Mouse (Mus musculus) naive thymus-derived CD4-positive, alpha-beta T cell, adult 5 months (primary cell): Measurements from ENCODE around the gene Ccl27b. TPM values are rescaled to one million over a fixed set of nuclear protein-coding genes. Genes with fewer than 3 reads are reported as not detected.

Experiments used
- polyA plus RNA-seq: library from polyadenylated mRNA; unstranded; fragments of 100-300 nt; shearing (Covaris generic); gene quantifications from one replicate; pipeline ENCODE4 v1.2.1, GENCODE M21; 2017

Gene Ccl27b
- polyA plus RNA-seq = not detected

GRCm38 (mm10) chr4:42654951-42655350 lies at the start of gene Ccl27b:
TSS of gene Ccl27b (plus strand) at chr4:42655251.

GRCm38 (mm10) chr4:42611895-42612294 lies 43.2 kb upstream of the Ccl27b start, which contains the start of gene Gm10591:
TSS of gene Gm10591 (plus strand) at chr4:42612195.

DNA sequence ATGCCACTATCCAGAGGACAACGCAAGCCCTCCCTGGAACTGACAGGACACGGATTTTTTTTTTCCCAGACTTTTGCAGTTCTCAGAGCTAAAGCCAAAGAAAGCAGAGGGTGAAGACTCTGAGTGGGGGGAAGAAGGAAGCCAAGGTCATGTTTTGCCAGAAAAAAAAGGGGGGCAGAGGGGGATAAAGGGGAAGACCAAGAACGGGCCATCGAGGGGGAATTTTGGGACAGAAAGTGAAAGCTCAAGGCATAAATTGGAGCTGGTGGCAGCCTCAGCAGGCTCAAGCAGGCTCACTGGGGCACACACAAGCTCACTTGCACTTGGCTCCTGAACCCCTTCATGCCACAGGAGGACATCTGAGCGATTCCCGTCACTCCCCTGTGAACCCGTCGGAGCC lies 25.6 kb upstream of the Ccl27b start, which contains the start of gene Gm2564:
Gene Gm2564 (plus strand): TSS at position 301 of the 400 bp plus-strand sequence.

GRCm38 (mm10) chr4:42661793-42662192 lies 6.7 kb downstream of the Ccl27b start, which contains the start of gene Il11ra2:
TSS of gene Il11ra2 (minus strand) at chr4:42661893.

Other genes starting within 250 kb of the Ccl27b start
- not detected for gene Gm21586, start 215.9 kb upstream of the Ccl27b start, polyA plus RNA-seq
- gene Gm2163, start 188.5 kb upstream of the Ccl27b start, polyA plus RNA-seq = not detected
- gene Fam205a2, start 127.1 kb upstream of the Ccl27b start, polyA plus RNA-seq = not detected
- not detected for gene Gm10591, start 43.1 kb upstream of the Ccl27b start, polyA plus RNA-seq
- gene Gm2564, start 25.5 kb upstream of the Ccl27b start, polyA plus RNA-seq = not detected
- not detected for gene Il11ra2, start 6.6 kb downstream of the Ccl27b start, polyA plus RNA-seq
- not detected for gene 4930578G10Rik, start 80.3 kb downstream of the Ccl27b start, polyA plus RNA-seq
- gene Ccl19, start 101.3 kb downstream of the Ccl27b start, polyA plus RNA-seq = not detected
- not detected for gene Ccl21a, start 118.7 kb downstream of the Ccl27b start, polyA plus RNA-seq
- not detected for gene Fam205a1, start 198.6 kb downstream of the Ccl27b start, polyA plus RNA-seq
- gene Gm12394, start 201.5 kb downstream of the Ccl27b start, polyA plus RNA-seq = not detected
- gene Fam205c, start 219.0 kb downstream of the Ccl27b start, polyA plus RNA-seq = not detected